Mouse (Mus musculus): ENCODE results near the gene Gas2l3. TPM values are rescaled to one million over a fixed set of nuclear protein-coding genes. Genes with fewer than 3 reads are reported as not detected.

Gene Gas2l3
- total RNA-seq, 1 experiment = 25.5 TPM

DNA sequence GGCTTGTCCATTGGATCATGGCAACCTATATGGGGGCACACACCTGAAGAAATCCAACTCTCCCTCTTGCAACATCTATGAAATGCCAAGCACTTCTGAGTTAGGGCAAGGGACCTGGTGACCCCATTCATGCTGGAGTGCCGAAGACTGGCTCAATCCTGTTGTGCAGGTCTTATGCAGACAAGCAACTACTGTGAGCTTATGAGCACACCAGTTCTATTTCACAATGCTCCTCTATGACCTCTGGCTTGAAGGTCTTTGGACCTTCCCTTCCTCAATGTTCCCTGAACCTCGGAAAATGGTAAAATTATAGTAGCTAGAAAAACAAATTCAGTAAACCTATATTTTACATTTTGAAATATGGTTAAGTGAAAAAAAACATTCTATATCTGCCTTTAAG lies 25.8 kb downstream of the Gas2l3 start:
- H3K36me3 ChIP-seq (ENCODE audit: control insufficient read depth, insufficient read depth, low read length, poor library complexity, severe bottlenecking) = peaks cover 19% of the 10 kb centered on the region
- H3K27ac ChIP-seq (ENCODE audit: insufficient read depth, low read depth, low read length, poor library complexity, severe bottlenecking) = no peak overlapping the region

DNA sequence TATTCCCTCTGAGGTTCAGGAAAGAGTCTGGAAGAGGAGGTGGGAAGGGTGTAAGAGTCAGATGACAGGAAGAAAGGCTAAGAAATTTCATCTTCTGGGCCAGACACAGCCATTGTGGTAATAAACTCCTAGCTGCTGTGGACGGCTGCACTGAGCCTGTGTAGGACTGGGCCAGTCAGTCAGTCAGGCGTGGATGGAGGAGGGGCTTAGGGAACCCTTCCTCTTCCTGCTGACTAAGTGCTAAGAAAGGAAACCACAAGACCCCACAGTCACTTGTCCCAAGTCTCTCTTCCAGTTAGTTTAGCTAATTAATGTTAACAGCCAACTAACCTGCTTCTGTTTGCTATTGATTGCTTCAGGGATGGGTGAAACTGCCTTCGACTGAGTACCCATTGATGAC lies 28.3 kb downstream of the Gas2l3 start:
- in situ Hi-C loops (cut with MboI; ENCODE audit: low sequenced_read_pairs in 2 of 2, unreplicated experiment in 2 of 2) = no loop called here
- no peak overlapping the region for H3K9ac ChIP-seq (ENCODE audit: insufficient read depth, low read depth, low read length, poor library complexity, severe bottlenecking)
- no peaks in the 10 kb centered on the region for H3K4me1 ChIP-seq (ENCODE audit: control insufficient read depth in 2 of 2, insufficient read depth in 2 of 2, low read length in 2 of 2, poor library complexity in 1 of 2)
- no peak overlapping the region for H3K4me3 ChIP-seq (ENCODE audit: insufficient read depth in 1 of 2, low read depth in 1 of 2, low read length in 2 of 2, poor library complexity in 1 of 2, severe bottlenecking in 1 of 2)
- H3K27ac ChIP-seq (ENCODE audit: insufficient read depth, low read depth, low read length, poor library complexity, severe bottlenecking) = no peak overlapping the region
- no peak for DNase-seq (ENCODE audit: low read depth, low spot score)
- no peaks in the 10 kb centered on the region for H3K9me3 ChIP-seq (ENCODE audit: control insufficient read depth, insufficient read depth, low read depth, low read length)
- TF ChIP-seq ZC3H11A (IDR thresholded peaks at IDR 0.05; ENCODE audit: borderline replicate concordance, low read depth, low read length) (no peak), MAFK (IDR thresholded peaks at IDR 0.05; ENCODE audit: insufficient read depth, low read depth, low read length) (no peak), ZNF384 (IDR thresholded peaks at IDR 0.05; ENCODE audit: low read depth, low read length) (no peak), CHD2 (IDR thresholded peaks at IDR 0.05; ENCODE audit: low read depth, low read length) (no peak), HCFC1 (IDR thresholded peaks at IDR 0.05; ENCODE audit: borderline replicate concordance, insufficient read depth, low read length) (no peak)
- peaks cover 25% of the 10 kb centered on the region for H3K36me3 ChIP-seq (ENCODE audit: control insufficient read depth, insufficient read depth, low read length, poor library complexity, severe bottlenecking)

More for the DNA sequence above, 25.8 kb downstream of the Gas2l3 start:
- Histone ChIP-seq H3K4me3 (ENCODE audit: insufficient read depth in 1 of 2, low read depth in 1 of 2, low read length in 2 of 2, poor library complexity in 1 of 2, severe bottlenecking in 1 of 2) (no peak overlapping the region), H3K9me3 (ENCODE audit: control insufficient read depth, insufficient read depth, low read depth, low read length) (no peaks in the 10 kb centered on the region), H3K4me1 (ENCODE audit: control insufficient read depth in 2 of 2, insufficient read depth in 2 of 2, low read length in 2 of 2, poor library complexity in 1 of 2) (no peaks in the 10 kb centered on the region), H3K9ac (ENCODE audit: insufficient read depth, low read depth, low read length, poor library complexity, severe bottlenecking) (no peak overlapping the region)
- in situ Hi-C loops (cut with MboI; ENCODE audit: low sequenced_read_pairs in 2 of 2, unreplicated experiment in 2 of 2) = no loop called here
- TF ChIP-seq ZC3H11A (IDR thresholded peaks at IDR 0.05; ENCODE audit: borderline replicate concordance, low read depth, low read length) = no peak
- no peak for TF ChIP-seq HCFC1 (IDR thresholded peaks at IDR 0.05; ENCODE audit: borderline replicate concordance, insufficient read depth, low read length)
- no peak for TF ChIP-seq ZNF384 (IDR thresholded peaks at IDR 0.05; ENCODE audit: low read depth, low read length)
- TF ChIP-seq CHD2 (IDR thresholded peaks at IDR 0.05; ENCODE audit: low read depth, low read length) = no peak
- no peak for TF ChIP-seq MAFK (IDR thresholded peaks at IDR 0.05; ENCODE audit: insufficient read depth, low read depth, low read length)
- DNase-seq (ENCODE audit: low read depth, low spot score) = no peak

DNA sequence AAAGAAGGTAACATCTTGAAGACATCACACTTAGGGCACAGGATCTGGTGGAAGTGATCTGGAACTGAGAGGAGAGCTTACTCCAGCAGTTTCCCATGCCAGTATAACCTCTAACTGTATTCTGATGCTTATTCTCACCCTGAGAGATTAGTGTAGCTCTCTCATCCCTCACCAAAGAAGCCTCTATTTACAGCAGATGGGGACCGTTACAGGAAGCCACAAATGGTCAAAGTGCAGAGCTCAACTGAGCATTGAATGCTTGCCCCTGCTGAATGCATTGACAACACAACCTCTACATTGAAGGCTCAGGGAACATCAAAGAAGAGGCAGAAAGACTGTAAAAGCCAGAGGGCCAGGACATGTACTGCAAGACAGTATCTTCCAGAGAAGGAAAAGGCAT lies 36.2 kb downstream of the Gas2l3 start:
- TF ChIP-seq ZNF384 (IDR thresholded peaks at IDR 0.05; ENCODE audit: low read depth, low read length) = no peak
- no peak for TF ChIP-seq CHD2 (IDR thresholded peaks at IDR 0.05; ENCODE audit: low read depth, low read length)
- no peak for TF ChIP-seq ZC3H11A (IDR thresholded peaks at IDR 0.05; ENCODE audit: borderline replicate concordance, low read depth, low read length)
- TF ChIP-seq HCFC1 (IDR thresholded peaks at IDR 0.05; ENCODE audit: borderline replicate concordance, insufficient read depth, low read length) = no peak
- no peak for TF ChIP-seq MAFK (IDR thresholded peaks at IDR 0.05; ENCODE audit: insufficient read depth, low read depth, low read length)
- DNase-seq (ENCODE audit: low read depth, low spot score) = no peak

DNA sequence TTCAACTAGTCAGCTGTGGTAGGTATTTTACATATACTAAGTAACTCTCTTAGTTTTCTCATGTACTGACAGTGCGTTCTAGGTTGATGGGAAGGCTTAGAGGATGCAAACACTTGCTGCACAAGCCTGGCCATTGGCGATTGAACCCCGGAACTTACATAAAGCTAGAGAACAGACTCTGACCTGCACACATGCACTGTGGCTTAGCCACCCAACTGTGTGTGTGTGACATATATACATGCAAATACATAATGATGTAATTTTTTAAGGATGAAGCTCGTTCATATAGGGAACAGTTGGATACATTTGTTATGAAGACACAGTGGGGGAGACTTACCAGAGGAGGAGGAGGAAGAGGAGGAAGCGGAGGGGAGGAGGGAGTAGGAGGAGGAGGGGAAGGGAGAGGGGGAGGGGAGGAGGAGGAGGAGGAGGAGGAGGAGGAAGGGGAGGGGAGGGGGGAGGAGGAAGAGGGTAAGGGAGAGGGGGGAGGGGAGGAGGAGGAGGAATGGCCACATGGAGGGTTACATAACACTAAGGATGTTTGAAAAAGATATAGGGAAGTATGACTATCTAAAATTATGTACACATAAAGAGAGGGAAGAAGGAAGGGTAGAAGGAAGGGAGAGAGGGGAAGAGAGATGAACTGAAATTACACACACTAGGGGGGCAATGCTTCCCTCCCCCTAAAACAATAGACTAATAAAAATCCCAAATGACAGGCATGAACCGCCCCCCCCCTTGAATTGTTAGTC lies 36.9 kb downstream of the Gas2l3 start:
- no peak for TF ChIP-seq HCFC1 (IDR thresholded peaks at IDR 0.05; ENCODE audit: borderline replicate concordance, insufficient read depth, low read length)
- TF ChIP-seq ZC3H11A (IDR thresholded peaks at IDR 0.05; ENCODE audit: borderline replicate concordance, low read depth, low read length) = no peak
- TF ChIP-seq ZNF384 (IDR thresholded peaks at IDR 0.05; ENCODE audit: low read depth, low read length) = no peak
- no peak for TF ChIP-seq CHD2 (IDR thresholded peaks at IDR 0.05; ENCODE audit: low read depth, low read length)
- TF ChIP-seq MAFK (IDR thresholded peaks at IDR 0.05; ENCODE audit: insufficient read depth, low read depth, low read length) = no peak
- Histone ChIP-seq H3K9me3 (ENCODE audit: control insufficient read depth, insufficient read depth, low read depth, low read length) (no peaks in the 10 kb centered on the region), H3K27ac (ENCODE audit: insufficient read depth, low read depth, low read length, poor library complexity, severe bottlenecking) (no peak overlapping the region), H3K36me3 (ENCODE audit: control insufficient read depth, insufficient read depth, low read length, poor library complexity, severe bottlenecking) (peaks cover 2% of the 10 kb centered on the region), H3K4me3 (ENCODE audit: insufficient read depth in 1 of 2, low read depth in 1 of 2, low read length in 2 of 2, poor library complexity in 1 of 2, severe bottlenecking in 1 of 2) (no peak overlapping the region), H3K9ac (ENCODE audit: insufficient read depth, low read depth, low read length, poor library complexity, severe bottlenecking) (no peak overlapping the region), H3K4me1 (ENCODE audit: control insufficient read depth in 2 of 2, insufficient read depth in 2 of 2, low read length in 2 of 2, poor library complexity in 1 of 2) (no peaks in the 10 kb centered on the region)
- in situ Hi-C loops (cut with MboI; ENCODE audit: low sequenced_read_pairs in 2 of 2, unreplicated experiment in 2 of 2) = no loop called here
- no peak for DNase-seq (ENCODE audit: low read depth, low spot score)

More for the DNA sequence above, 36.2 kb downstream of the Gas2l3 start:
- Histone ChIP-seq H3K4me1 (ENCODE audit: control insufficient read depth in 2 of 2, insufficient read depth in 2 of 2, low read length in 2 of 2, poor library complexity in 1 of 2) (no peaks in the 10 kb centered on the region), H3K27ac (ENCODE audit: insufficient read depth, low read depth, low read length, poor library complexity, severe bottlenecking) (no peak overlapping the region), H3K9ac (ENCODE audit: insufficient read depth, low read depth, low read length, poor library complexity, severe bottlenecking) (no peak overlapping the region), H3K9me3 (ENCODE audit: control insufficient read depth, insufficient read depth, low read depth, low read length) (no peaks in the 10 kb centered on the region), H3K4me3 (ENCODE audit: insufficient read depth in 1 of 2, low read depth in 1 of 2, low read length in 2 of 2, poor library complexity in 1 of 2, severe bottlenecking in 1 of 2) (no peak overlapping the region), H3K36me3 (ENCODE audit: control insufficient read depth, insufficient read depth, low read length, poor library complexity, severe bottlenecking) (peaks cover 4% of the 10 kb centered on the region)
- in situ Hi-C loops (cut with MboI; ENCODE audit: low sequenced_read_pairs in 2 of 2, unreplicated experiment in 2 of 2) = no loop called here

Measured in ES-E14 (cell line).